Mouse (Mus musculus) limb, embryonic 11.5 days (tissue): ENCODE measurements around the gene Nap1l1. TPM values are rescaled to one million over a fixed set of nuclear protein-coding genes. Genes with fewer than 3 reads are reported as not detected.
"Not testable (repeated sequence)": the region's sequence is repeated elsewhere in the genome, so short reads cannot be mapped to it uniquely, and the experiment has no call there.

Source experiments
- ATAC-seq: fragments of 200-750 bp; cut with Nextera tagmentation; 2 replicates; pipeline ENCODE4 v1.8.0; 2017; ENCODE audit warnings: low read depth; ENCODE audit not compliant: insufficient number of reproducible peaks, low FRiP score, low TSS enrichment
- DNase-seq: peaks from one replicate; pipeline ENCODE4 v3.0.0-alpha.2; 2015; ENCODE audit warnings: low spot score
- H3K27ac ChIP-seq: fragments of 300-500 bp; sonication (generic); replicated peaks from 2 replicates; pipeline ENCODE4 v1.5.1; 2014; ENCODE audit warnings: low read depth, mild to moderate bottlenecking, low read length
- H3K27me3 ChIP-seq: fragments of 300-500 bp; sonication (generic); 2 replicates; pipeline ENCODE4 v1.6.1; 2014; ENCODE audit warnings: mild to moderate bottlenecking, low read length, mixed read lengths; ENCODE audit not compliant: control insufficient read depth, insufficient read depth
- H3K36me3 ChIP-seq: fragments of 300-500 bp; sonication (generic); 2 replicates; pipeline ENCODE4 v1.6.1; 2014; ENCODE audit warnings: mild to moderate bottlenecking, low read length, moderate library complexity, mixed read lengths; ENCODE audit not compliant: control insufficient read depth, insufficient read depth
- H3K4me1 ChIP-seq: fragments of 300-500 bp; sonication (generic); 2 replicates; pipeline ENCODE4 v1.6.1; 2014; ENCODE audit warnings: low read length, mixed read lengths; ENCODE audit not compliant: control insufficient read depth, insufficient read depth
- H3K4me2 ChIP-seq: fragments of 300-500 bp; sonication (generic); 2 replicates; pipeline ENCODE4 v1.6.1; 2014; ENCODE audit warnings: low read depth, mild to moderate bottlenecking, moderate library complexity; ENCODE audit not compliant: severe bottlenecking
- H3K4me3 ChIP-seq: fragments of 300-500 bp; sonication (generic); 2 replicates; pipeline ENCODE4 v1.5.1; 2014; ENCODE audit warnings: low read depth, low read length
- H3K9ac ChIP-seq: fragments of 300-500 bp; sonication (generic); 2 replicates; pipeline ENCODE4 v1.6.1; 2014; ENCODE audit warnings: mild to moderate bottlenecking, low read length
- H3K9me3 ChIP-seq: fragments of 300-500 bp; sonication (generic); 2 replicates; pipeline ENCODE4 v1.6.1; 2016; ENCODE audit warnings: low read length; ENCODE audit not compliant: control insufficient read depth
- WGBS: fragments of 180-500 bp; shearing (Covaris S2); extraction: QIAGEN DNeasy Blood & Tissue Kit; methylation state at CpG from one replicate; pipeline ENCODE4 v1.1.7; 2014; 5-methylcytosine and 5-hydroxymethylcytosine counted together
- polyA plus RNA-seq: library from polyadenylated mRNA; unstranded; fragments of >200 nt; fragmentation: Nextera tagmentation; extraction: Ambion mirVana; gene quantifications from 2 replicates; pipeline ENCODE4 v1.2.1, GENCODE M21; 2014

Nap1l1 gene
- polyA plus RNA-seq, 1 experiment from 2014 or later: 416 TPM

DNA sequence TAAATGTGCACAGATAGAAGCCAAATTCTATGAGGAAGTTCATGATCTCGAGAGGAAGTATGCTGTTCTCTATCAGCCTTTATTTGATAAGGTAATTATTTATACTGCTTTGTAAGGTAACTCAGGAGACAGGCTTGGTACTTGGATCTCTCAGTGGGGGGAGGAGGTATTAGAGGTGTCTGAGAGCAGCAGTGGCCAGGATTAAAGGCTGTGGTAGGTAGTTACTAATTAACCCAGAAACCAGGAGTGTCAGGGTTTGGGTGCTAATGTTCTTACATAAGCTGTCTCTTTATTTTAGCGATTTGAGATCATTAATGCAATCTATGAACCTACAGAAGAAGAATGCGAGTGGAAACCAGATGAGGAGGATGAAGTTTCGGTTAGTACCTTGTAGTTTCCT lies 17.1 kb downstream of the Nap1l1 start:
- not testable (repeated sequence) for DNase-seq, H3K27me3 ChIP-seq, H3K9ac ChIP-seq, ATAC-seq, H3K27ac ChIP-seq, H3K9me3 ChIP-seq, H3K4me2 ChIP-seq, H3K4me3 ChIP-seq, H3K4me1 ChIP-seq
- 89% methylated on average over 4 of the region's 4 CpGs for WGBS
- peaks cover 23% of the 10 kb centered on the region for H3K36me3 ChIP-seq

- H3K9ac ChIP-seq: no peak overlapping the region
- H3K27me3 ChIP-seq: no peaks in the 10 kb centered on the region
- no peaks in the 10 kb centered on the region for H3K9me3 ChIP-seq
- no peak overlapping the region for H3K4me3 ChIP-seq
- H3K4me2 ChIP-seq: no peak overlapping the region
- WGBS: 92% methylated on average over 7 of the region's 7 CpGs
- peaks cover 13% of the 10 kb centered on the region for H3K36me3 ChIP-seq
- ATAC-seq: no peak
- no peak overlapping the region for H3K27ac ChIP-seq
- no peaks in the 10 kb centered on the region for H3K4me1 ChIP-seq
- no peak for DNase-seq
Observed at GRCm38 (mm10) chr10:111495888-111496287, 22.9 kb downstream of the Nap1l1 start.

- Histone ChIP-seq H3K27ac (no peak overlapping the region), H3K4me3 (no peak overlapping the region), H3K36me3 (0 out of 2 replicates have a peak, but pooled peaks cover 2% of the 10 kb centered on the region), H3K9ac (no peak overlapping the region), H3K4me2 (no peak overlapping the region), H3K4me1 (peaks cover 6% of the 10 kb centered on the region), H3K9me3 (no peaks in the 10 kb centered on the region), H3K27me3 (no peaks in the 10 kb centered on the region)
- no peak for ATAC-seq
- WGBS: 74% methylated on average over 6 of the region's 6 CpGs
- no peak for DNase-seq
Observed at GRCm38 (mm10) chr10:111499892-111500291, 26.9 kb downstream of the Nap1l1 start.

DNA sequence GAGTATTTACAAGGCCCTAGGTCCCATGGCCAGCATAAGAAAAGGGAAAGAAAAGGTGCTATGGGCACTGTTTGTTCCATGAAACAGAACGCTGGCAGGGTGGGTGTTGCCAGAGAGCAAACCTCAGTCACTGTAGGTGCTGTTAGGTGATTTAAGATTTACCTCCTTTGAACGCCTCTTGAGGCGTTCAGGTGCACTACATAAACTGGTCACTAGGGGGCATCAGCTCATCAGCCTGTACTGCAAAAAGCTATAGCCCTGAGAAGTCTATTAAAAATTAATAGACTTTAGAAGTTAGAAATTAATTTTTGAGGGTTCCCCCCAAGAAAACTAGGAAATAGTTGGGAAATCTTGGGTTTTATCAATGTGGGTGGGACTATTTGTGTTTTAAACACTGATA lies 30.0 kb downstream of the Nap1l1 start:
- Histone ChIP-seq H3K4me1 (peaks cover 10% of the 10 kb centered on the region), H3K4me2 (no peak overlapping the region), H3K9ac (no peak overlapping the region), H3K36me3 (no peaks in the 10 kb centered on the region), H3K4me3 (no peak overlapping the region), H3K9me3 (no peaks in the 10 kb centered on the region), H3K27me3 (no peaks in the 10 kb centered on the region), H3K27ac (0 out of 2 replicates have a peak overlapping the region, but pooled peaks have one; percentile 2)
- ATAC-seq (no peak), DNase-seq (peak; percentile 87)
- 1% methylated on average over 3 of the region's 3 CpGs for WGBS

DNA sequence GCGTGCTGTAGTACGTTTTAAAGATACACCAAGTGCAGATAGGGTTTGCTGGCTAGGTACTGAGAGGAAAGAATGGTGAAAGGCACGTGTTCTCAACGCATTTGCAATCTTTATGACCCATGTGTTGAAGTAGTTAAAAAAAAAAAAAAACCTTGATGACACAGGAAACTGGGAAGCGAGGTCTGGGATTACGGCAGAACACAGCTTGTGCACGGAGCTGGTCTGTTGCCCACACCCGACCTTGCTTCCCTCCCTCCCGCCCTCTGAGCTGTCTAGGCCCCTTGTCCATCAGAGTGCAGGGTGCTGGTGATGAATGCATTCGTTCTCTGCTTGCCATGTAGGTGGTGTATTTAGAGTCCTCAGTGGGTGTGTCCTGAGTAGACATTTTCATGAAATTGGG lies 30.7 kb downstream of the Nap1l1 start:
- Histone ChIP-seq H3K4me2 (no peak overlapping the region), H3K36me3 (no peaks in the 10 kb centered on the region), H3K27ac (no peak overlapping the region), H3K4me3 (no peak overlapping the region), H3K27me3 (no peaks in the 10 kb centered on the region), H3K9ac (no peak overlapping the region), H3K4me1 (peaks cover 13% of the 10 kb centered on the region), H3K9me3 (no peaks in the 10 kb centered on the region)
- WGBS: 22% methylated on average over 10 of the region's 10 CpGs
- ATAC-seq: no peak
- DNase-seq: no peak

DNA sequence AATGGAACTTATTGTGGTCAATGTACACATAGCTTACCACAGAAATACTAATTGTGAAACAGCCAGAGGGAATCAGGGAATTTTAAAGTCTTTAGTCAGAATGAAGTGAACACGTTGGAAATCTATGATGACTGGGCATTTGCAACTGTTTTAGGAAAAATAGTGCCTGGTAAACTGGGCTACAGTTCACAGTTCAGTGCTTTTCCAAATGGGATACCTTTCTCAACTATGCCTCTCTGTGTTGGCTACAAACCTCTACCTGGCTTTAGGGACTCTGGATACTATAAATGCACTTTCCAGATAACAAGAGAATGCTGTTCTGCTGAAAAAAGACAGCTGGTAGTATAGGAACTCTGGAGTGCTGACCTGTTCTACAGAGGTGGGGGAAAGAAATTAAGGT lies 31.6 kb downstream of the Nap1l1 start:
- H3K9me3 ChIP-seq: no peaks in the 10 kb centered on the region
- H3K4me2 ChIP-seq: no peak overlapping the region
- no peak overlapping the region for H3K9ac ChIP-seq
- no peaks in the 10 kb centered on the region for H3K36me3 ChIP-seq
- ATAC-seq: no peak
- no peak overlapping the region for H3K4me3 ChIP-seq
- no peak overlapping the region for H3K27ac ChIP-seq
- 81% methylated on average over 1 of the region's 1 CpGs for WGBS
- no peak for DNase-seq
- peaks cover 18% of the 10 kb centered on the region for H3K4me1 ChIP-seq
- H3K27me3 ChIP-seq: no peaks in the 10 kb centered on the region

GRCm38 (mm10) chr10:111505406-111505805 lies 32.4 kb downstream of the Nap1l1 start:
- H3K9me3 ChIP-seq: no peaks in the 10 kb centered on the region
- DNase-seq (no peak), ATAC-seq (no peak)
- no peaks in the 10 kb centered on the region for H3K36me3 ChIP-seq
- H3K4me3 ChIP-seq: peak overlapping the region; percentile 88; the same call in 1 of the 2 replicates
- no peak overlapping the region for H3K27ac ChIP-seq
- H3K4me1 ChIP-seq: peaks cover 18% of the 10 kb centered on the region
- WGBS: 53% methylated on average over 7 of the region's 7 CpGs
- H3K9ac ChIP-seq: no peak overlapping the region
- peak overlapping the region; percentile 77; the same call in 1 of the 2 replicates for H3K4me2 ChIP-seq
- no peaks in the 10 kb centered on the region for H3K27me3 ChIP-seq

- peak within 1 kb of the TSS; percentile 93 for H3K9ac ChIP-seq
- DNase-seq (peak; percentile 92), ATAC-seq (peak; percentile 88)
- no peaks in the 10 kb centered on the region for H3K36me3 ChIP-seq
- peak within 1 kb of the TSS; percentile 88 for H3K4me3 ChIP-seq
- under 1% methylated on average over 65 of the region's 94 CpGs for WGBS
- H3K4me1 ChIP-seq: peaks cover 18% of the 10 kb centered on the region
- peak within 1 kb of the TSS; percentile 94 for H3K27ac ChIP-seq
- H3K27me3 ChIP-seq: no peaks in the 10 kb centered on the region
- no peaks in the 10 kb centered on the region for H3K9me3 ChIP-seq
- peak within 1 kb of the TSS; percentile 77 for H3K4me2 ChIP-seq
Observed at GRCm38 (mm10) chr10:111506101-111506925, 33.3 kb downstream of the Nap1l1 start, which contains the start of gene Phlda1. Gene Phlda1, plus strand, starts transcription at chr10:111506286.
